Mouse (Mus musculus) frontal cortex, postnatal 10 days (tissue): ENCODE data around the gene Mtmr2.
"Not testable (repeated sequence)": the region's sequence is repeated elsewhere in the genome, so short reads cannot be mapped to it uniquely, and the experiment has no call there.

ENCODE experiments used
- DNase-seq, 2 experiments: peaks; one replicate each; pipeline ENCODE4 v3.0.0; 2022; ENCODE audit warnings: low spot score in 2 of 2, mixed read lengths in 1 of 2

Mtmr2 gene

DNA sequence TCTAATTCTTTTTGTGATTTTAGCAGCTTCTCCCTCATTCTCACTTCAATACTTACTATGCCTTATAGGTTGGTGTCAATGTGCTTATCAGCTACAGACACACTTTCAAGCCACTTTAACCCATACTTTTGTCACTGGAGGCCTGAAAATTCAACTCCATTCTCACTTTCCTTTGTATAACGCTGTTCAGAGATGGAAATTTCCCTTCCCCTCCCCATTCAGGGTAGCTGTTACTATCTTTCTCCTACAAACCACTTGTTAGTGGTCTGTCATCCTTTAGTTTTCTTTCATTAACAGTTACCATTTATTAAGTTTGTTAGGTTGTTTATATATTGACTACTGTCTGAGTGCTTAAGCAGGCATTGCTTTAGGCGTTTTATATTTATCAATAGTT lies at the start of gene Mtmr2:
TSS of gene Mtmr2 (plus strand) at position 7 of the 394 bp plus-strand sequence.
- no peak for DNase-seq

DNA sequence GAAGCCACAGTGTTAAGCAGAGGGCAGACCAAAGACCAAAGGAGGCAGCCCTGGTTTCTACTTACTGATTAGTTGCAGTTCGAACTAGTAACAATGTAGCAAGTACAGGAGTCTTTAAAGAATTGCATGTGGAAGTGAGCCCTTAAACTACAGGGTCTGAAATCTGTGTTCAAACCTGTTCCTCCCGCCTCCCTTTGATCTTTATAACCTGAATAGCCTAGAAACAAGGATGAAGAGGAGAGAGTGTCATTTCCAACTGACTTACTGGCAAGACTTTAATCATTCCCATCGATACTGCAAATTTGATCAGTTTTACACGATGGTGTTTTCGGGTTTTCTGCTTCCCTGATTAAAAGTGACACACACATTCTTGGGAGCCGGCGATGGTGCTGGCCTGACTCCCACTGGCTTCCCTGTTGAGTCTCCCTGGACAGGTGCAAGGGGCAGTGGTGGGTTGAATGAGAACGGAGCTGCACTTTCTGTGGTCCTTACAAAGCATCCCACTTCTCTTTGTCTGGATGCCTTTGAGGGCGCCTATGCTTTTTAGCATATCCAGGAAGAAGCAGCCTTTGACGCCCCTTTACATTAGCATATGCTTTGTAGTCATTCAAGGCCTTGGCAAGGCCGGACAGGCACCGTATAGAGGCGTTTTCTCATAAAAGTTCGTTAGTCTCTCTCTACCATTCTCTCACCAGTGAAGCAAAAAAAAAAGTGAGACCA lies 49.0 kb upstream of the Mtmr2 start:
- no peak for DNase-seq

DNA sequence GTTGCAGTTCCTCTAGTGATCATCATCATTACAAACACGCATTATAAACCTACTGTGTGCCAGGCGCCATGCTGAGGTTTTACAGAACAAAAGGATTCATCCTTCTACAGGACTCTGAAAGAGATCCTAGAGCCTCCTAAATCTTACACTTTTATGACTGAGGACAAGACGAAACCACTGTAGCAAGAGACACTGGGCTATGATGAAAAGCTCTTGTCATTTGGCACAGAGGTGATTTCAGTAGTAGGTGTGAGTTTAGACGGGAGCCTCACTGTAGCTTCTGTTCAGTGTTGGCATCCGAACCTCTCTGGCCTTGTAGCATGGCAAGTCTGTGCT lies 48.5 kb upstream of the Mtmr2 start:
- DNase-seq = no peak

DNA sequence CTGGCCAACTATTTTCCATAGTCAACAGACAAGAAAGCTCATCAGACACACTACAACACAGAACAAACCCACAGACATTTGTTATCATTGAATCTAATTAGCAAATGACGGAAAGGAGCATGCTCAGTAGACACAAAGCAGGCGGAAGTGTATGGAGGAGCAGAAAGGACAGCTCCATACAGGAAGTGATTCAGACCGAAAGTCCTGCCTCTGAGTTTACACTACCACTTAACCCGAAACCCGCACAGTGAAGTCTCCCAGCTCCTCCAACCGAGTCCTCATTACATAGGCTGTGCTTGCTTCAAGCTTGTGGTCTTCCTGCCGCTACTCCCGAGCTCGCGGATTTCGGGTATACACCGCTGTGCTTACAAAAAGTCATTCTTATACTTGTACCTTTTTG lies 46.4 kb upstream of the Mtmr2 start:
- no peak for DNase-seq

DNA sequence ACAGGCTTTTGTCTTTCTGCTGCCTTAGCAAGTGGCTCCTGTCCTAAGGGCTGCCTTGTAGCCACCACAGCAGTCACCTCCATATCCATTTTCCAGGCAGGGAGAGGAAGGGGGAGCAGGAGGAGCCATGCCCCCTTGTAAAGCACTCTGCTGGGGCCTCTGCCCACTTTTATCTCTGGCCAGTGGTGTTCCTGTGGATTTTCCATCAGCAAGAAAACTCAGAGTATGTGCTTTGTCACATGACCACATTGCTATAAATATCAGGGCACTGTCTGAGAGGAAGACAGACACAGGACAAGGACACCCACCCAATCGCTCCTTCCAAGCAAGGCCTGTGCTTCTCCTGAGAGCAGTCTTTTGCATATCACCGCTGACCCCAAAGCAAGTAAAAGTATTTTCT lies 45.1 kb upstream of the Mtmr2 start:
- DNase-seq = no peak

DNA sequence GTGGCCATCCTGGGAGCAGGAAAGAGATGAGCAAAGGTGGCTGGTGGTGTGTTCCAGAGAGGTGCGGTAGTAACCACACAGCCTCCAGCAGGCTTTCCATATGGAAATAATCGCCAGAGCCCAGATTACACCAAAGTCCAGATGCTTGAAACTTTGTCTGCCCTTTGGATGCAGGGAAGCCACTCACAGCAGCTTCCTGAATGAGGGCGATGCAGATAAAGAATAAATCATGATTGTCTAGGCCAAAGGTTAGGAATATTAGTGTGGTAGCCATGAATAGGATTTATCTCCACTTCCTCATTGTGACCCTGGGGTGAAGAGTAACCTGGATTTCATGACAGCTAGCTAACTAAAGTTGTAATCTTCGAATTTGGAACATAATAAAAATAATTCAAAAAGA lies 43.3 kb upstream of the Mtmr2 start:
- DNase-seq = no peak

DNA sequence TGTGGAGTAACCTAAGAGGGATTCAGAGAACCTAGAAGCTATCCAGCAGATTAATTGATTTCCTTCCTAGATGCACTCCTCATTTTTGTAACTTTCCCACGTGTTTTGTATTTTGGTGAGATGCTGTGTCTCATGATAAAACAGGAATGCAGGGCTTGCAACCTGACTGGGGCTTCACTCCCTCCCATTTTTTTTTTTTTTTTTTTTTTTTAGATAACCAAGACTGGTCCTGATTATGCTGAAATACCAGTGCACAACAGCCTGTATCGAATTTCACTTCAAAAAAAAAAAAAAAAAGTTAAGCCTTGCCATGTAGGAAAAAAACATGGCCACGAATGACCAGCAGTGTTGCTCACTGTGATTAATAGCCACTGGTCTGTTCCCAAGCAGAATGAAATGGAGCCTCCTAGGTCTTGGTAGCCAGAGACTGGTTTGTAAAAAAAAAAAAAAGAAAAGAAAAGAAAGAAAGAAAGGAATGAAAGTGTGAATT lies 41.1 kb upstream of the Mtmr2 start:
- no peak for DNase-seq

DNA sequence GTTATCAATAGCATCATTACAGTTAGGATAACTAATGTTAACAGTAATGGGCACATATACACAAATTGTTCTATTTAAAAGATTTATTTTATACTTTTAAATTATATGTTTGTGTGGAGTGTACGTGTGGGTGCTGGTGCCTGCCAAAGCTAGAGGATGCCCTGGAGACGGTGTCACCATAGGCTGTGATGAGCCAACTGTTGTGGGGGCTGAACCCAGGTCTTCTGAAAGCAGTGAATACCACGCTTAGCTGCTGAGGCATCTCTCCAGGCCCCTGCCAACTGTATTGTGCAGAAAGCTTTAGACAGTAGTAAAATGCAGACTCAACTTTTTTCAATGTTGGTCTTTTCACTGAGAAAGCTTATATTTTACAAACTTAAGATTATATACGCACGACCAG lies 38.8 kb upstream of the Mtmr2 start:
- DNase-seq = no peak

DNA sequence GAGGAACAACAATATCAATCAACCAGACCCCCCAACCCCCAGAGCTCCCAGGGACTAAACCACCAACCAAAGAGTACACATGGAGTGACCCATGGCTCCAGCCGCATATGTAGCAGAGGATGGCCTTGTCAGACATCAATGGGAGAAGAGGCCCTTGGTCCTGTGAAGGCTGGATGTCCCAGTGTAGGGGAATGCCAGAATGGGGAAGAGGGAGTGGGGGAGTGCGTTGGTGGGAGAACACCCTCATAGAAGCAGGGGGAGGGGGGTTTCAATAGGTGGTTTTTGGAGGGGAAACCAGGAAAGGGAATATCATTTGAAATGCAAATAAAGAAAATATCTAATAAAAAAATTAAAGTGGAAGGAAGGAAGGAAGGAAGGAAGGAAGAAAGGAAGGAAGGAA lies 32.3 kb upstream of the Mtmr2 start:
- not testable (repeated sequence) for DNase-seq

DNA sequence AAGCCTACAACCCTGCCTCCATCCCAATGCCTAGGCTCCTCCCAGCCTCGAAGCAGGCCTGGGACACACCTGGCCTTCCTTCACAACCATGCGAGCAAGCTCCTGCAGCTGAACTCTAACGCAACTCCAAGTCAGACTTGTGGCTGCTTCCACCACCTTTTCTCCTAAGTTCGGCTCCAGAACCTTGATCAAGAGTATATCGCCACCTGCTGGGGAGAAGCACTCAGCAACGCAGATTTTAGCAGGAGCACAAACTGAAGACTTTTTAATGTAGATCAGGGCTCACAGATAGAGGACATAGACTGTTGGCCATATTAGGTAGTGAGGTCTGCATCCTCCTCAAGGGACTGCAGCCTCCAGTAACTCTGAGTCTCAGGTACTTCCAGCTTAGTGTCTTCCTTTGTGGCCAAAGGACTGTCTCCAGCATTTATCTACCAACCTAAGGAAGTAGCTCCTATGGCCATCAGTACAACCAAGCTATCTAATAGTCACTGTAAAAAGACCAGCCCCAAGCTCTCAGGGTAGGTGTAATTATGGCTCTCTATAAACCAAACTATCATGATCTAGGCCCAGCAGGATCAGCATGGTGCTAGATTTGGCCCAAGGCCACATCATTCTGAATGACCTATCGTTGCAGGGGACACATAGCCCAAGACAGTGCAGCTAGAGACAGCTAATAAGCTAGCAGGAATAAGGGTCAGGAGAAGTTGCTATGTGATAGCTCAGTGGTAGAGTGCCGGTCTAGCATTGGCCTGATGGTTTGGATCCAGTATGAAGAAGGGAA lies 31.7 kb upstream of the Mtmr2 start:
- peak; percentile 34 to 75 for DNase-seq

DNA sequence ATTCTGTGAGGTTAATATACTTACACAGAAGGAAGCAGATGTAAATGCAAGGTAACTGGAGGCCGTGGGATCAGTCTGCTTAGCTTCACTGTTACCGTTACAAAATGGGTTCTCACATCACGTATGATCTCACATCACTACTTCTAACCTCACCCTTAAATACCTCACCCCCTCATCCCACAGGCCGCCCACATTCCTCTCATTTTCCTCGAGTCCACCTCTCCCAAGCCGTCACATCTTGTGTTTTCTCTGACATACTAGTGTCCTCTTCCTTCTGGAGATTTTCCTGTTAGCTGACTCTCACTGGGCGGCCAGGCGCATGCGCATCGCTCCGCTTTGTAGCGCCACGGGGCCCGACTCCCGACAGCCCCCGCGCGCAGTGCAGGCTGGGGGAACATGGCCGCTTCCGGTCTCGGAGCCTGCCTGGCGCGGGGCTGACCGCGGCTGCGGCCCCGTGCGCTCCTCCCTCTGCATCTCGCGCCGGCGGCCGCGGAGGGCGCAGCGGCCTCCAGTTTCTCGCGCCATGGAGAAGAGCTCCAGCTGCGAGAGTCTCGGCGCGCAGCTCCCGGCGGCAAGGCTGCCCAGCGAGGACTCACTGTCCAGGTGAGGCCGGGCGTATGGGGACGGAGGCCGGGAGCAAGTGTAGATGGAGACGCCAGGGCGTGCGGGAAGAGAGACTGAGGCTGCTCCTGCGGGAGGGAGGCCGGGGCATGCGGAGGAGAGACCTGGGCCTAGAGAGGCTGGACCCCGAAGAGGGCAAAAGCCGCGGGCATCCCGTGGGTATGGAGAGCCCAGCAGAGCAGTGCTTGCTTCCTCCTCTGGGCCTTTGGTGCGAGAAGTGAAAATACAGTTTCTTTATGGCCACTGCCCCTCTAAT lies 826 bp downstream of the Mtmr2 start:
- DNase-seq = peak; percentile 90 to 95

DNA sequence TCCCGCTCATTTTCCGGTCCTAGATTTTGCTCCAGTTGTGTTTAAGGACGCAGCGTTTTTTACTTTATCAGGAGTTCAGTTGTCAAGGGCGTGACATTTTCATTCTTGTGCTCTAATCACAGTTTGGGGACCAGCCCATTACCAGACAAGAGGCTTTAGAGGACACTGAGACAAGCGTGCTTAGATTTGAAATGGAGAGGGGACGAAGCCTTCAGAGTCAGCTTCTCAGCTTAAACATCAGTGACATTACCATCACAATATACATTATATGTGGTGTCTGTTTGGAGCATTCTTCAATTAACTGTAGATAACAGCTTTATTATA lies 1.4 kb downstream of the Mtmr2 start:
- no peak for DNase-seq

DNA sequence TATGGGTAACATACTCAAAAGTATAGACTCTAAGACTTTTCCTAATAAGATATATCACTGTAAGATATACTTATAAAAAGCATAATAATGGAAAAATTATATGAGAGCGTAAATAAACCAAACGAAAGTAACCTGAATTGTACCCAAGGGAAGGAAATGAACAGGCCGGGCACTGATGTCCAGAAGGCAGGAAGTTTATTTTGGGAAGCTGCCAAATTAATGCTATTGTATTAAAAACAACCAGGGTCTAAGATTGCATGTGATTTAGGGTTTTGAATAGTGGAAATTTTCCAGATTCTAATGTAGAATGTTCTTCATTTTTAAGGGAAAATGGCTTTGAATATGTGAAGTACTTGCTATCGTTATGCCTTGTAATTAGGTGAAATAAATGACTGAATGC lies 4.3 kb downstream of the Mtmr2 start:
- no peak for DNase-seq

DNA sequence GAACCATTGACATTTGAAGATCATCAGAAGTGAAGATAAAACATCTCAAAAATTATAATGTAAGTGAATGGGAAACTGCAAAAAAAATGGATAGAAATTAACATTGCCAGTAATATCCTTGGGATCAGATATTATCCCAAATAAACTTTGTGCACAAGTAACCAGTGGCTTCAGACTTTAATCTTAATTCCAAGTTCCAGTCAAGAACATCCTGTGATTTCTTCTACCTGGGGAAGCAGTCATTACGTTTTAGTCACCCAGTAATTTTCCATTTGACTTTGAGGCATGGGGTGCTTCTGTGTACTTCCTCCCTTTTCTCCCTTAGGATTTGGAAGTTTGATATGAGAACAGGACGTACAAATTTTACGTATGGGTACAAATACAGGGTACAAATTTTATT lies 12.2 kb downstream of the Mtmr2 start:
- no peak for DNase-seq

DNA sequence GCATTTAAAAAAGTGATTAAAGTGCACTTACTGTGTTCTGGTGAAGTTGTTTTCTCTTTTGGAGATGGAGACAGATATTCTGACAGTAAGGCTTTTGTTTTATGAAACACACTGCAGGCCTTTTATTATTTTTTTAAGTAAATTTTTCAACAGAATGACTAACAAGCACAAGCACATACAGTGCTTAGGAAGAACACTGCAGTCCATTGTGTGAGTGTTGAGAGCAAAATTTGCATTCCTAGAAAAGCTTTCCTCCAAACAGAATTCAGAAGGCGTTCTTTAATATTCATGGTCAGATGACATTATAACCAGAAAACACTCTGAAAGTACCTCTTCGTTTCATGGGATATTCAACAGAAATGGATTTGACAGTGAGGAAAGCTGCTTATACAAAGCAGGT lies 17.4 kb downstream of the Mtmr2 start:
- no peak for DNase-seq

DNA sequence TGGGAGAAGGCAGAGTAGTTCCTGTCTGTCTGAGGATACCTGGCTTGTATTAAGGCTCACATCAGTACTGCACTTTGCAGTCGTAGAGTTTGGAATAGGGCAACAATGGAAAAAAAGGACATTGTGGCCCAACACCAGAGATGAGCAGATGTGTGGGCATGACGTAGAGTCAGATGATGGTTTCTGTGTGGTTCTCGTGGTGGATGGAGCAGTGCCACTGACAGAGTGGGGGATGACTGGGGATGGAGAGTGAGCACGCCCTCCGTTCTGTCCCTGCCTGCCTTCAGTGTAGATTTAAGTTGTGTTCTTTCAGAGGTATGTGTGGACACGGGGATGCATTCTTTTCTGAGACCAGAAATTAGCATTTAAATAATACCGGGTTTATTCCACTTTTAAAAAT lies 18.4 kb downstream of the Mtmr2 start:
- DNase-seq = no peak

DNA sequence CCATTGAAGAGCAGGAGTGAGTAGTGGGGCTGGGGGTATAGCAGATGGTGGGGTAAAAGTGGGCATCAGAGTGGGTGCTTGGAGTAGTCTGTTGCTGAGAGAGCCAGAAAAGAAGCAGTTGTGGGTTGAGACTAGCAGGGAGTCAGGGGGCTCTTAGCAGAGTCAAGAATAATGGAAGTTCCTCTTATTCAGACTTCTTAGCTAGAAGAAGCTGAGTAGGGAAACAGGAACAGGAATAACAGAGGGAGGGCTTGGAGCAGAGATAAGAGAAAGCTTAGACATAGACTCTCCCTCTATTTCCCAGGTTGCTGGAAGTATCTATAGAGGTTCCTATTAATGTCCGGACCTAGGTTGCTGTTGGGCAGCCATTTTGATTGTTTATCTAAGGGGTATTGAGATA lies 26.5 kb downstream of the Mtmr2 start:
- no peak for DNase-seq

DNA sequence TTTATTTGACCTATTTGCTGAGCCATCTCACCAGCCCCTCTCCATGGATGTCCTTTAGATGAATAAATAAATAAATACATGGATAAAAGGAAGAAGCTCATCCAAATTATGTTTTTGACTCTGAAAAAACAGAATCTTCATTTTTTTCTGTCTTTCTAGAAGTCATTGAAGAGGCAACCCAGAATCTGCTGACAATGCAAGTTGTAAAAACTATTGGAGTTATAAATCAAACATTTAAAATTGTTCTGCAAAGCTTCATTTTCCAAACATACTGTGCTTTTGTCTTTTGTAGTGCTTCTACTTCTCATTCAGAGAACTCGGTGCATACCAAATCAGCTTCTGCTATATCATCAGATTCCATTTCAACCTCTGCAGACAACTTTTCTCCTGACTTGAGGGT lies 33.8 kb downstream of the Mtmr2 start:
- DNase-seq = no peak

DNA sequence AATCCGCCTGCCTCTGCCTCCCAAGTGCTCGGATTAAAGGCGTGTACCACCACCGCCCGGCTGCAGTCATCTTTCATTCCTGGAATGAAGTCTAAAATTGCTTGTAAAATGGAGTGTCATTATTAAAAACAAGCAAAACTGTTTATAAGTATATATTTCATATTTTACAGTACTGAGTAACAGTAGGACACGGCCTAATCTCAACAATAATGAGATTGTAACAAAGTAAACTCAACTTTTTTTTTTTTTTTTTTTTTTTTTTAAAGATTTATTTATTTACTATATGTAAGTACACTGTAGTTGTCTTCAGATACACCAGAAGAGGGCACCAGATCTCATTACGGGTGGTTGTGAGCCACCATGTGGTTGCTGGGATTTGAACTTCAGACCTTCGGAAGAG lies 42.7 kb downstream of the Mtmr2 start:
- DNase-seq = not testable (repeated sequence)

DNA sequence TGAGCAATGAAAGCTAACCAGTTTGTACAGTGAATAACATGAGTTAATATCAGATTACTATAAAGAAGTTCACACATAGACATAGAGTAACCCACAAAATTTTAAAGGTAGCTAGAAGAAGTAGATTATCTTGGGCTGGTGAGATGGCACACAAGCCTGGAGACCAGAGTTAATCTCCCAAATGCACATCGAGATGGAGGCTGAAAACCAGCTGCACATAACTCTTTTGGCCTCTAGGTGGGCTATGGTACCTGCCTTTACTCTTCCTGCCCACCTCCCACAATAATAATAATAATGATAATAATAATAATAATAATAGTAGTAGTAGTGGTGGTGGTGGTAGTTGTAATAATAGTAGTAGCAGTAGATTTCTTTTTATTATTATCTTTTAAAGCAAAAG lies 46.1 kb downstream of the Mtmr2 start:
- DNase-seq = no peak

DNA sequence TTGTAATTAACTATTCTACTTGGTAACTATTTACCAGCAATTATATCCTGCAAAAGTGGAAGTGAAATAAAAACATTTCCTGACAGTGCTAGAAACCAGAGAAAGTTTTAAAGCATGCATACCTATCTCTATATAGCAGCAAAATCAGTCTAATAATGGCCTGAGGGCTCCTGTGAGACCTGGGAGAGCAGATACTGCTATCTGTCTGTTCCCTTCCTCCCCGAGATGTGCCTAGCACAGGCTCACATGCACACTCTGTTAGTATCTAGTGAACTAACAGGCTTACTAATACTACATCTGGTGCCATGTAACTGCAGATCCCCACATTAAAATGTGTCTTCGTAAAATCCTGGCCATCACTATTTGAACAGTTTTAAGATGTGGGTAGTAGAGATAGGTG lies 46.5 kb downstream of the Mtmr2 start:
- DNase-seq = no peak

DNA sequence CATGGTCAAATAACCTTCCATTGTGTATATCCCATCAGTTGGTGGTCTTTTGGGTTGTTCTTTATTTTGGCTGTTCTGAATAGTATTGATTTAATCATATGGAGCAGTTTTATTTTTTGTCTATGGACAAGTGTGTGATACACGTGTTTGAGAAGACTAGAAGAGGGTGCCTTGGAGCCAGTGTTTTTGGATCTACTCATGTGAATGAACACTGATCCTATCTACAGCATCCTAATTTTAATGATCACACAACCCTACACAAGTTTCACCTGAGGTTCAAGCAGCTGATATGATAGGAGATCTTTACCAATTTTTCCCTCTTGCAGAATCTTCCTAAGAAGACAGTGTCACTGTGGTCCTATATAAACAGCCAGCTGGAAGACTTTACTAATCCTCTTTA lies 56.3 kb downstream of the Mtmr2 start:
- no peak for DNase-seq

DNA sequence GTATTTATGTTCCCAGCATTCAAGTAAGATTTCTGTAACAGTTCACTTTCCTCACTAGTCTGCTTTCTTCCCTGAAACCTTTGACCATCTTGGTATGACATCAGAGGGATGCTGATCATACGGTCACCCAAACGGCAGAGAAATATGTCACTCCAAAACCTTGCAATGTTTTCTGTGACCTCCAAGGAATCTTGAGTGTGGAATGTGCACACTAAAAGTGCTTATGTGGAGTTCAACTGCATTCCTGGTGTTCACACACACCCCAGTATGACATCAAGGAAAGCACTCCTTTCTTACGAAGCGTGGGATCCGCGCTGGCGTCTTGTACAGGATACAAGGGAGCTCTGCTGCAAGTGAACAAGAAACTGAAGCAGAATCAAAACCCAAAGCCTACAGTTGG lies 58.6 kb downstream of the Mtmr2 start:
- DNase-seq = no peak
